Mouse (Mus musculus) c-Kit-negative CD71-positive TER-119-positive erythroid progenitor cells, embryonic 14.5 days (primary cell): ENCODE measurements around the gene Cnfn.
A peak's percentile ranks its signal among the peaks of the same experiment; 100 is the strongest.
"Not testable (repeated sequence)": the region's sequence is repeated elsewhere in the genome, so short reads cannot be mapped to it uniquely, and the experiment has no call there.

Experiments
- DNase-seq: peaks from one replicate; pipeline ENCODE4 v3.0.0-alpha.2; 2013; ENCODE audit warnings: low read depth, low spot score

The Cnfn gene

GRCm38 (mm10) chr7:25365937-25366625 lies 3.4 kb downstream of the Cnfn start:
- DNase-seq, result no peak

GRCm38 (mm10) chr7:25363632-25364031 lies 5.9 kb downstream of the Cnfn start:
- DNase-seq, result no peak

- DNase-seq, result no peak
These were observed 6.4 kb downstream of the Cnfn start for GRCm38 (mm10) chr7:25363151-25363550.

- no peak for DNase-seq
These were observed 10.8 kb downstream of the Cnfn start for GRCm38 (mm10) chr7:25358721-25359206.

GRCm38 (mm10) chr7:25348861-25349260 lies 20.7 kb downstream of the Cnfn start:
- no peak for DNase-seq

GRCm38 (mm10) chr7:25341000-25341784 lies 28.3 kb downstream of the Cnfn start:
- no peak for DNase-seq

GRCm38 (mm10) chr7:25339329-25339728 lies 30.2 kb downstream of the Cnfn start:
- DNase-seq, result no peak

- no peak for DNase-seq
These were observed 35.1 kb downstream of the Cnfn start for GRCm38 (mm10) chr7:25334472-25334871.

- peak; percentile 59 for DNase-seq
These were observed 35.8 kb downstream of the Cnfn start for GRCm38 (mm10) chr7:25333596-25334307.

- no peak for DNase-seq
These were observed 43.3 kb downstream of the Cnfn start for GRCm38 (mm10) chr7:25326233-25326632.

- DNase-seq, result not testable (repeated sequence)
These were observed 44.1 kb downstream of the Cnfn start for GRCm38 (mm10) chr7:25325431-25325830.

GRCm38 (mm10) chr7:25323219-25323618 lies 46.3 kb downstream of the Cnfn start:
- no peak for DNase-seq

GRCm38 (mm10) chr7:25322058-25322484 lies 47.5 kb downstream of the Cnfn start:
- DNase-seq, result no peak
